Mouse (Mus musculus) right cerebral cortex, postnatal 10 days (tissue): ENCODE data around the gene Bri3.
"Not testable (repeated sequence)": the region's sequence is repeated elsewhere in the genome, so short reads cannot be mapped to it uniquely, and the experiment has no call there.

Source experiments
- DNase-seq, 2 experiments: peaks; one replicate each; pipeline ENCODE4 v3.0.0; 2021; ENCODE audit warnings: low spot score in 2 of 2

Gene Bri3

GRCm38 (mm10) chr5:144294908-144295307 is 50.7 kb downstream of the Bri3 start:
- DNase-seq, result no peak

GRCm38 (mm10) chr5:144295357-144295756 is 51.1 kb downstream of the Bri3 start:
- DNase-seq, result no peak

DNA sequence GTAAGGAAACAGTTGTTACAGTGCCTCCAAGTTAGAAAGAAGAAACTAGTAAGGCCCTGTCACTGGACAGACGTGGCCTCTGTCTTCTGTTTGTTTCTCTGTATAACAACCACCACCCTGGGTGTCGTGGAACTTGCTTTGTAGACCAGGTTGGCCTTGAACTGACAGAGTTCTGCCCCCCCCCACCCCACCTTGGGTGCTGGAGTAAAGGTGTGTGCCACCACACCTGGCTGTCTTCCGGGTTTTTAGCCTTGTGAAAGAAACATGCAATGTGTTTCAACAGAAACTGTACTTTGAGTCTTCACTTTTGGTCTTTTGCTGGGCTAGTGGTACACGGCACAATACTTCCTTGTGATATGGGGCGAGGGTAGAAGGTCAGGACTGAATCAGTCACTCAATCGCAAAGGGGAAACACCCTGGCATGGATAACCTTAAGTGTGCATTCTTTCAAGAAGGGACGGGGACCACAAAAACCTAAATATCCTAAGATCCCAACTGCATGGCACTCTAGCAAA is 51.9 kb downstream of the Bri3 start:
- no peak for DNase-seq

- DNase-seq, result no peak
Measured at GRCm38 (mm10) chr5:144303071-144303470, 58.8 kb downstream of the Bri3 start.

- no peak for DNase-seq
Measured at GRCm38 (mm10) chr5:144308929-144309328, 64.7 kb downstream of the Bri3 start.

DNA sequence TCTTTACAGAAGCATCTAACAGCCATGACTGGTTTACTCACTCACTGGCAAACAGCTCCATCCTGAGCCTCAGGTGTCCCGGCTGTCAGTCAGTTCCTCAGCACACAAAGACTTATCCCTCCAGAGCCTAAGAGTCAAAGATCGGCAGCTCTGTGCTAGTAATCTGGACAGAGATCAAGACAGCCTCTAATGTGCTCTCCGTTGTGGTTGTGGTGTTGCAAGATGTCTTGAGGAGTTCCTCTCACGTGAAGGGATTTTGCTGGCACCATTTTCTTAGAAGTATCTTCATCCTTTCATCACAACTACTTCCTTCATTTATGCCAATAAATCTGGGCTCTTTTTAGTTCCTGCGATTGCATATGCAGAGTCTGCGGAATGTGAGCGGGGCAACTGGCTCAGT is 67.9 kb downstream of the Bri3 start:
- no peak for DNase-seq

- DNase-seq, result no peak
Measured at GRCm38 (mm10) chr5:144313335-144313734, 69.1 kb downstream of the Bri3 start.

DNA sequence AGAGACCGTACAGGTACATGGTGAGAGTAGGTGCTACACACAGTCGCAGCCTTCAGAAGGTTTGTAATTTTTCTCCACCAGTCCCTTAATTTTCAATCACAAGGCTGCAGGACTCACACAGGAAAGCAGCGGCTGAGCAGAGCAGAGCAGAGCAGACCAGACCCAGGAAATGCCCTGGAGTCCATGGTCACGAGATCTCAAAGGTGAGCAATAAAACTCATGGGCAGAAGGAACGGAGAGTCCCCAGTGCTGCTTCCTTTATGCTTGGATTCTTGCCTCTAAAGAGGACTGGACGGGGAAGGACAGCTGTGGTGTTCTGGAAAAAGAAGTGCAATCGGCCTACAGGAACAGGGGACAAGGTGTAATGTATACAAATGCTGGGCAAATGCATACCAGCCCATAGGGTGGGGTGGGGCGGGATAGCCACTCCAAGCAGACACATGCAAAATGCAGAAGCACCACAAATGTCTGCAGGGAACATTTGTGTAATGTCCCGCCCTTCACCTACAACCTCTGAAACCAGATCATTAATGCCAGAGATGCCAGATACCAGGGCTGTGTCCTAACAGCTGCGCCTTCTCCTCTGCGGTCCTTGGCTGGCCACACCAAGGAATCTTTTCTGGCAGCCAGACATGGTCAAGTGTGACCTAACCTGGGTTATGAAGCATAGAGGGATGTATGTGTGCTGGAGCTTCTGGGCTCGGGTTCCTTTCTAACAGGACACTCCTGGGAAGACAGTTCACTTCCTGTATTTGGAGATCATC is 70.7 kb downstream of the Bri3 start:
- DNase-seq, result no peak

DNA sequence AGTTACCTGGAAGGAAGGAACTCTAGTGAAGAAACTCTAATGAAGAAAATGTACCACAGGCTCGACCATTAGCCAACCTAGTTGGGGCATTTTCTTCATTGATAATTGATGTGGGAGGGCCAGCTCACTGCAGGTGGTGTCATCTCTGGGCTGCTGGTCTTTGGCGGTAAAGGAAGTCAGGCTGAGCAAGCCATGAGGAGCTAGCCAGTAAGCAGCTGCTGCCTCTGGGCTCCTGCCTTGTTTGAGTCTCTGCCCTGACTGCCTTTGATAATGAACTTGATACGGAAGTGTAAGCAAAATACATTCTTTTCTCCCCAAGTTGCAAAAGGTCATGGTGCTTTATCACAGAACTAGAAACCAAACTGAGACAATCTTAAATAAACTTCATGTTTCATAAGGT is 72.2 kb downstream of the Bri3 start:
- DNase-seq, result no peak

- DNase-seq, result no peak
Measured at GRCm38 (mm10) chr5:144317426-144317825, 73.2 kb downstream of the Bri3 start.

- no peak for DNase-seq
Measured at GRCm38 (mm10) chr5:144318286-144318685, 74.0 kb downstream of the Bri3 start.

GRCm38 (mm10) chr5:144321681-144322080 is 77.4 kb downstream of the Bri3 start:
- DNase-seq, result no peak

DNA sequence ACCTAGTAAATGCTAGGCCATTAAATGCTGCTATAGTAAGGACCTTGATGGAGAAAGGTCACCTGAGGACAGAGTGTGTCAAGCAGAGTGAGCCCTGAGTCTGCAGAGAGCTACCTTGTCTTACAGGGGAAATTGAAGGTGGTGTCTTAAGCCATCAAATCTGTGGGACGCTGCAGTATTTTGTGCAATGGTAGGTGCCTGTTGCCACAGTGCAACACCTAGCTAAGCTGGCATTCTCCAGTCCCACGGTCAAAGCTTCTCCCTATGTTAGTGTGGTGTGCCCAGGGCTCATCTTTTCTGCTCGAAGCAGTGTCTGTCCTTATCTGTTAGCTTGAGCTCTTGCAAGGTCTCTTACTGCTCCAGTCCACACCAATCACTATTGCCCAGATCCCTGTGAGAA is 78.5 kb downstream of the Bri3 start:
- no peak for DNase-seq

GRCm38 (mm10) chr5:144334010-144334409 is 89.8 kb downstream of the Bri3 start:
- no peak for DNase-seq

DNA sequence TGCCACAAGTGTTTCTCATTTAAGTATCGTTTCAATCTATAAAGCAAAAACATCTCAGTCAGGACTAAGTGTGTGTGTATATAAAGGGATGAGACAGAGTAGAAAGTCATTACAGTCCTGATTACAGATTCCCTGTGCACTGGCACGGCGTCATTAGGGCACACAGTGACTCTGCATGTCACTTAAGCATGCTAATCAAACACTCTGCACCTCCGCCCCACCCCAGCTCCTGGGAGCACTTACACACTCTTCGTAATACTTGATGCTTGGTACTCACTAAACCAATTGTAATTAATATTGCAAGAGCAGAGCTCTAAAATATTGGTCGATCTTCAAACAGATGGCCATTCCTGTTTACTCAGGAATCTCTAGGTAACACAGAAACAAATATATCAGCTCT is 91.1 kb downstream of the Bri3 start:
- DNase-seq, result not testable (repeated sequence)

DNA sequence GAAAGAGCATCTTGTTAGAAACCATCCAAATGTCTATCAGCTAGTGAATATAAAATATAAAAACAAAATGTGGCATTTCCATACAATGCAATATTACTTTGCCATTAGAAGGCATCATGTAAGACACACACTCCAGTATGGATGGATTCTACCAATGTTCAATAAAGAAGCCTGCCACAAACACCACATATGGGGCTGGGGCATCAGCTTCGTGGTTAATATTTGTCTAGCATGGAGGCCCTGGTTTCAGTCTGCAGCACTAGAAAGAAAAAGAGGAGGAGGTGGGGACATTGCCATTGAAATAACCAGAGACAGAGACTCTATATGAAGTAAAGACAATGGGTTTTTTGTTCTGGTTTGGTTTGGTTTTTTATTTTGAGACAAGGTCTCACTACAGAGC is 94.5 kb downstream of the Bri3 start:
- no peak for DNase-seq

GRCm38 (mm10) chr5:144341085-144341484 is 96.8 kb downstream of the Bri3 start:
- no peak for DNase-seq

DNA sequence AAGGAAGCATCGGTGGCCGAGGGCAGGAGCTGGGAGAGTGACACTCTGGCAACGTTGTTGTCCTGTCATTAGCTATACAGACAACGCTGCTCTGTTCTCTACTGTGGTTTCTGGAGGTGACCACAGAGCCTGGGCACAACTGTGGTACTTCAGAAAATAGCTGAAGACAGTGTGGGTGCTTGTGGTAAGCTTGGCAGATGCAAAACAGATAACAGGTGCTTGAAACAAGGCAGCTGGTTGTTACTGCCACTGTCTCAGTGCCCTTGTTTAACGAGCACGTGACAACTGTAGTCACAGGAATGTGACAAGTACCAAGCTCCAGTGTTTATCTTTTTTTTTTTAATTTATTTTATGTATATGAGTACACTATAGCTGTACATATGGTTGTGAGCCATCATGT is 100.4 kb downstream of the Bri3 start:
- DNase-seq, result no peak

- DNase-seq, result no peak
Measured at GRCm38 (mm10) chr5:144351185-144351584, 106.9 kb downstream of the Bri3 start.

DNA sequence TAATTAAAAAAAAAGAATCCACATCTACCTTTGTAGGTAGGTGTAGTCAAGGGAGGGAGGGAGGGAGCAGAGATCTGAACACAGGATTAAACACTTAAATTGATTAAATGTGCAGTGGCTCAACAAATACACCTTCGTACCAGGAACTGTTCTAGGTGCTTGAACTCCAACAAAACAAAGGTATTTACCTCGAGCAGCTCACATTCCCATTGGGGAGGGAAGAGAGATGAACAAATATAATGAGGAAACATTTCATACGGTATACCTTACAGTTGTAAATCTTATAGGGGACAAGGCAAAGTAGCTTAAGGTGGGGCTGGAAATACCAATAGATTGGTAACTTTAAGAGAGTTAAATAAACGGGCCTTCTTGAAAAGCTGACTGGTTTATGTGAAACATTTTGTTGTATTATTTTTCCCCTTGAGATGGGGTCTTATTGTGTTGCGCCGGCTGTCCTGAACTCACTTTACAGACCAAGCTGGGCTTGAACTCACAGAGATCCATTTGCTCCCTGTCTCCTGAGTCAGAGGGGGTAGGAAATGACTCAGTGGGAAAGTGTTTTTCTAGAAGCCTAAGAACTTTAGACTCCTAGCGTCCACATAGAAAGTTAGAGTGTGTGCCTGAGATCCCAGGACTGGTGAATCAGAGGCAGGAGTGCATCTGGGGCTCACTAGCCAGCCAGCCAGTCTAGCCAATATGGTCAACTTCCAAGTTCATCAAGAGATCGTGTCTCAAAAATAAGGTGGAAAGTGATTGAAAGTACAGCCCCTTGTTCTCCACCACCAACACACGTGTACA is 108.2 kb downstream of the Bri3 start:
- no peak for DNase-seq

- DNase-seq, result no peak
Measured at GRCm38 (mm10) chr5:144356776-144357455, 112.7 kb downstream of the Bri3 start.

- no peak for DNase-seq
Measured at GRCm38 (mm10) chr5:144357551-144357880, 113.3 kb downstream of the Bri3 start.
